Mouse (Mus musculus) heart, adult 2 months (tissue): ENCODE measurements around the gene Spaca3.

ENCODE experiments used
- CTCF ChIP-seq: fragments of 200-600 bp; IDR thresholded peaks from 2 replicates; pipeline ENCODE4 v1.8.1; 2022; ENCODE audit warnings: antibody characterized with exemption, mild to moderate bottlenecking, moderate library complexity
- EP300 ChIP-seq: fragments of 200-500 bp; IDR thresholded peaks from 2 replicates; pipeline ENCODE4 v1.6.1; 2011; ENCODE audit warnings: low read depth, low read length, control low read depth; ENCODE audit not compliant: insufficient read depth
- POLR2A ChIP-seq: fragments of 200-500 bp; IDR thresholded peaks from 2 replicates; pipeline ENCODE4 v1.6.1; 2011; ENCODE audit warnings: mild to moderate bottlenecking, low read depth, low read length, control low read depth; ENCODE audit not compliant: insufficient read depth

DNA sequence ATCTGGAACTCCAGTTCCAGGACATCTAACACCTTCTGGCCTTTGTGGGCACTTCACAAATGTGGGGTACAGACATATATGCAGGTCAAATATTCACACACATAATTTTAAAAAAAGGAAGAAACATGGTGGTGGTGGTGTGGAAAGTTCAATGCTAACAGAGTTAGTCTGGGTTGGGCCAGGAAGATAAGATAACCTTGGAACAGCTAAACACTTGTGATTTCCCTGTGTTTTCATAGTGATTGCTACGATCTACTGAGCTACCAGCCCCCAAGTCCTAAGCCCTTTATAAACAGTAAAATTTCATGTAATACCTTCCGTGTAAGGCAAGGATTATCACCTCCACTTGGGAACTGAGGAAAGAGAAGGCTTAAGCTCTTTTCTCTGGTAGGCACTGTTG, 1.3 kb upstream of the Spaca3 start:
- TF ChIP-seq CTCF (no peak), POLR2A (no peak), EP300 (no peak)
